In genomic region chr7:44747115-44747514, GRCm38 (mm10) we compare ENCODE assay signal across 10 mouse cellular contexts. TPM values are rescaled to one million over a fixed set of nuclear protein-coding genes. Genes with fewer than 3 reads are reported as not detected.
DNase-seq lines count a peak whose midpoint lies in the region; ATAC-seq and TF ChIP-seq lines count a peak whose summit lies in the region.
"Had no signal": no experiment of that assay in that cellular context is flagged by ENCODE, and none has a peak within 500 bp of the region (broad histone marks: within the 10 kb centered on the region; RNA-seq: fewer than 3 reads in every experiment).

No protein-coding gene starts in this region.

- no peak overlapping the region for H3K9ac ChIP-seq in hindbrain, embryonic 15.5 days
- H3K9ac ChIP-seq in hindbrain, embryonic 14.5 days: no peak overlapping the region
- peak overlapping the region; percentile 91 for H3K9ac ChIP-seq in ES-Bruce4 (ENCODE audit: low read depth, poor library complexity, severe bottlenecking)
- no peak overlapping the region for H3K9ac ChIP-seq in embryonic facial prominence, embryonic 12.5 days
- H3K9ac ChIP-seq in liver, embryonic 12.5 days: peak overlapping the region; percentile 67

- no peaks in the 10 kb centered on the region for H3K27me3 ChIP-seq in hindbrain, embryonic 15.5 days
- no peaks in the 10 kb centered on the region for H3K27me3 ChIP-seq in hindbrain, embryonic 14.5 days (ENCODE audit: control insufficient read depth, insufficient read depth, low read length)
- H3K27me3 ChIP-seq in ES-Bruce4 (ENCODE audit: control insufficient read depth, insufficient read depth, low read length, poor library complexity, severe bottlenecking): no peaks in the 10 kb centered on the region
- no peaks in the 10 kb centered on the region for H3K27me3 ChIP-seq in embryonic facial prominence, embryonic 12.5 days
- H3K27me3 ChIP-seq in liver, embryonic 12.5 days (replicated peaks): peaks cover 4% of the 10 kb centered on the region; the same call in 1 of the 2 replicates
- H3K27me3 ChIP-seq: Patski had no signal

- no peak for TF ChIP-seq EP300 in ES-Bruce4 (IDR thresholded peaks at IDR 0.05; ENCODE audit: insufficient read depth, low read depth, low read length)

- peaks cover 27% of the 10 kb centered on the region for H3K4me1 ChIP-seq in hindbrain, embryonic 15.5 days (replicated peaks)
- peaks cover 13% of the 10 kb centered on the region for H3K4me1 ChIP-seq in hindbrain, embryonic 14.5 days (replicated peaks; ENCODE audit: control insufficient read depth, insufficient read depth, low read length)
- H3K4me1 ChIP-seq in ES-Bruce4 (ENCODE audit: control insufficient read depth, insufficient read depth, low read length): peaks cover 3% of the 10 kb centered on the region
- H3K4me1 ChIP-seq in embryonic facial prominence, embryonic 12.5 days: peaks cover 19% of the 10 kb centered on the region
- peaks cover 49% of the 10 kb centered on the region for H3K4me1 ChIP-seq in liver, embryonic 12.5 days

- no peak overlapping the region for H3K27ac ChIP-seq in hindbrain, embryonic 15.5 days (replicated peaks)
- H3K27ac ChIP-seq in hindbrain, embryonic 14.5 days: no peak overlapping the region
- H3K27ac ChIP-seq in ES-Bruce4 (ENCODE audit: insufficient read depth, low read length): no peak overlapping the region
- no peak overlapping the region for H3K27ac ChIP-seq in embryonic facial prominence, embryonic 12.5 days
- H3K27ac ChIP-seq in liver, embryonic 12.5 days: peak overlapping the region; percentile 97; the same call in 1 of the 2 replicates

- no peak overlapping the region for H3K4me3 ChIP-seq in hindbrain, embryonic 15.5 days
- no peak overlapping the region for H3K4me3 ChIP-seq in hindbrain, embryonic 14.5 days (replicated peaks; ENCODE audit: low read length)
- H3K4me3 ChIP-seq in ES-Bruce4 (ENCODE audit: low read depth, low read length): peak overlapping the region; percentile 95
- 0 out of 2 replicates have a peak overlapping the region, but pooled peaks have one; percentile 5 for H3K4me3 ChIP-seq in embryonic facial prominence, embryonic 12.5 days
- peak overlapping the region; percentile 76 for H3K4me3 ChIP-seq in liver, embryonic 12.5 days

- no peak for TF ChIP-seq POLR2A in ES-Bruce4 (IDR thresholded peaks at IDR 0.05; ENCODE audit: insufficient read depth, low read length)

- WGBS in hindbrain, embryonic 15.5 days: 75% methylated on average over 4 of the region's 4 CpGs
- WGBS in hindbrain, embryonic 14.5 days: 74% methylated on average over 4 of the region's 4 CpGs
- 70% methylated on average over 4 of the region's 4 CpGs for WGBS in embryonic facial prominence, embryonic 12.5 days
- WGBS in liver, embryonic 12.5 days (ENCODE audit: insufficient replicate concordance): 58% methylated on average over 4 of the region's 4 CpGs

- no peak for TF ChIP-seq CTCF in ES-Bruce4 (IDR thresholded peaks at IDR 0.05; ENCODE audit: low read depth, low read length)

- H3K9me3 ChIP-seq in hindbrain, embryonic 15.5 days: no peaks in the 10 kb centered on the region
- no peaks in the 10 kb centered on the region for H3K9me3 ChIP-seq in hindbrain, embryonic 14.5 days (ENCODE audit: control insufficient read depth, low read length)
- H3K9me3 ChIP-seq in ES-Bruce4 (replicated peaks; ENCODE audit: control insufficient read depth, insufficient read depth, low read length, poor library complexity, severe bottlenecking): no peaks in the 10 kb centered on the region
- H3K9me3 ChIP-seq in embryonic facial prominence, embryonic 12.5 days: no peaks in the 10 kb centered on the region
- no peaks in the 10 kb centered on the region for H3K9me3 ChIP-seq in liver, embryonic 12.5 days (replicated peaks)

- ATAC-seq in hindbrain, embryonic 15.5 days (ENCODE audit: low FRiP score, low read depth): no peak
- no peak for ATAC-seq in hindbrain, embryonic 14.5 days (ENCODE audit: low FRiP score)
- ATAC-seq in embryonic facial prominence, embryonic 12.5 days (ENCODE audit: insufficient number of reproducible peaks, insufficient read depth, low FRiP score, low TSS enrichment): no peak
- no peak for ATAC-seq in liver, embryonic 12.5 days
- no peak for ATAC-seq in megakaryocyte-erythroid progenitor cell, adult 5-6 weeks (replicated peaks; ENCODE audit: low FRiP score, low TSS enrichment, poor library complexity, severe bottlenecking)
- ATAC-seq: Patski had no signal

- DNase-seq in hindbrain, embryonic 14.5 days (ENCODE audit: low spot score): no peak
- no peak for DNase-seq in gastrocnemius, postnatal 25 days
- DNase-seq: layer of hippocampus, adult 9-11 months had no signal

- 0 out of 2 replicates have a peak, but pooled peaks cover under 1% of the 10 kb centered on the region for H3K36me3 ChIP-seq in hindbrain, embryonic 15.5 days
- peaks cover 3% of the 10 kb centered on the region; the same call in 1 of the 2 replicates for H3K36me3 ChIP-seq in hindbrain, embryonic 14.5 days (replicated peaks; ENCODE audit: control insufficient read depth, insufficient read depth)
- no peaks in the 10 kb centered on the region for H3K36me3 ChIP-seq in ES-Bruce4 (ENCODE audit: control insufficient read depth, insufficient read depth, low read length, poor library complexity, severe bottlenecking)
- H3K36me3 ChIP-seq in embryonic facial prominence, embryonic 12.5 days: peaks cover 2% of the 10 kb centered on the region; the same call in 1 of the 2 replicates
- peaks cover 3% of the 10 kb centered on the region for H3K36me3 ChIP-seq in liver, embryonic 12.5 days

- peak overlapping the region; percentile 70; the same call in 1 of the 2 replicates for H3K4me2 ChIP-seq in hindbrain, embryonic 15.5 days
- no peak overlapping the region for H3K4me2 ChIP-seq in hindbrain, embryonic 14.5 days (replicated peaks)
- peak overlapping the region; percentile 70 for H3K4me2 ChIP-seq in embryonic facial prominence, embryonic 12.5 days (replicated peaks)
- H3K4me2 ChIP-seq in liver, embryonic 12.5 days: peak overlapping the region; percentile 84

RNA-seq across cellular contexts. Expression of gene Vrk3, which starts 1.1 kb away (rescaled TPM):
- 29.1 and 32.4 TPM in 2 replicates for polyA plus RNA-seq in hindbrain, embryonic 15.5 days (2015; fragmentation: Nextera tagmentation; extraction: Ambion mirVana)
- polyA plus RNA-seq in hindbrain, embryonic 14.5 days (2014; fragmentation: Nextera tagmentation; extraction: Ambion mirVana): 24.5 and 28.8 TPM in 2 replicates
- polyA plus RNA-seq in ES-Bruce4 (2011; ENCODE audit: insufficient read depth, insufficient read length, low read depth, missing spikeins): 52.2 and 62.7 TPM in 2 replicates
- polyA plus RNA-seq in embryonic facial prominence, embryonic 12.5 days (2016; fragmentation: Nextera tagmentation; extraction: Ambion mirVana): 36.4 and 36.7 TPM in 2 replicates
- 31.0 and 31.7 TPM in 2 replicates for polyA plus RNA-seq in liver, embryonic 12.5 days (2016; fragmentation: Nextera tagmentation; extraction: Ambion mirVana)
- total RNA-seq in megakaryocyte-erythroid progenitor cell, adult 5-6 weeks (2014; fragmentation: Nextera tagmentation): 34.2 and 43.8 TPM in 2 replicates
- total RNA-seq in megakaryocyte-erythroid progenitor cell, adult 5-6 weeks (2017): 51.5 and 81.2 TPM in 2 replicates
- 10 to 100 TPM; 16.7 to 21.1 TPM for total RNA-seq in gastrocnemius, postnatal 25 days (2021)

RNA-seq across cellular contexts. Expression of gene Zfp473, which starts 3.7 kb away (rescaled TPM):
- polyA plus RNA-seq in hindbrain, embryonic 15.5 days (2015; fragmentation: Nextera tagmentation; extraction: Ambion mirVana): 1.2 and 1.3 TPM in 2 replicates
- 1.4 and 1.5 TPM in 2 replicates for polyA plus RNA-seq in hindbrain, embryonic 14.5 days (2014; fragmentation: Nextera tagmentation; extraction: Ambion mirVana)
- 24.4 and 28.4 TPM in 2 replicates for polyA plus RNA-seq in ES-Bruce4 (2011; ENCODE audit: insufficient read depth, insufficient read length, low read depth, missing spikeins)
- polyA plus RNA-seq in embryonic facial prominence, embryonic 12.5 days (2016; fragmentation: Nextera tagmentation; extraction: Ambion mirVana): 2.3 and 2.6 TPM in 2 replicates
- polyA plus RNA-seq in liver, embryonic 12.5 days (2016; fragmentation: Nextera tagmentation; extraction: Ambion mirVana): 1.7 and 1.9 TPM in 2 replicates
- 0.22 and 2.0 TPM in 2 replicates for total RNA-seq in megakaryocyte-erythroid progenitor cell, adult 5-6 weeks (2014; fragmentation: Nextera tagmentation)
- total RNA-seq in megakaryocyte-erythroid progenitor cell, adult 5-6 weeks (2017): 6.5 TPM in 1 of 2 replicates, not detected in the other
- total RNA-seq in gastrocnemius, postnatal 25 days (2021): under 1 TPM in 1 of 2 experiments, not detected in 1; 0.08 TPM

RNA-seq across cellular contexts. Expression of gene Izumo2, which starts 38.6 kb away (rescaled TPM):
- polyA plus RNA-seq in hindbrain, embryonic 15.5 days (2015; fragmentation: Nextera tagmentation; extraction: Ambion mirVana): not detected in 2 replicates
- polyA plus RNA-seq in hindbrain, embryonic 14.5 days (2014; fragmentation: Nextera tagmentation; extraction: Ambion mirVana): not detected in 2 replicates
- 1.8 and 2.2 TPM in 2 replicates for polyA plus RNA-seq in ES-Bruce4 (2011; ENCODE audit: insufficient read depth, insufficient read length, low read depth, missing spikeins)
- polyA plus RNA-seq in embryonic facial prominence, embryonic 12.5 days (2016; fragmentation: Nextera tagmentation; extraction: Ambion mirVana): not detected in 2 replicates
- polyA plus RNA-seq in liver, embryonic 12.5 days (2016; fragmentation: Nextera tagmentation; extraction: Ambion mirVana): not detected in 2 replicates
- not detected in 2 replicates for total RNA-seq in megakaryocyte-erythroid progenitor cell, adult 5-6 weeks (2014; fragmentation: Nextera tagmentation)
- not detected in 2 replicates for total RNA-seq in megakaryocyte-erythroid progenitor cell, adult 5-6 weeks (2017)
- not detected for total RNA-seq in gastrocnemius, postnatal 25 days (2021)
- total RNA-seq: granulocyte monocyte progenitor cell, adult 5-6 weeks had no signal
- polyA plus RNA-seq: Patski had no signal

Comparison
In these comparisons a context has a peak if more than half of its experiments do, and no peak if none do; other contexts are left out.
1. H3K4me3 ChIP-seq: peak in ES-Bruce4 (single experiment), embryonic facial prominence, embryonic 12.5 days (single experiment) and liver, embryonic 12.5 days (single experiment); none in hindbrain, embryonic 15.5 days (single experiment) and hindbrain, embryonic 14.5 days (single experiment).
2. H3K9ac ChIP-seq: peak in ES-Bruce4 (single experiment) and liver, embryonic 12.5 days (single experiment); none in hindbrain, embryonic 15.5 days (single experiment), hindbrain, embryonic 14.5 days (single experiment) and embryonic facial prominence, embryonic 12.5 days (single experiment).